Mouse (Mus musculus) adrenal gland, adult 8-10 months (tissue): ENCODE measurements around the gene Map4k5. TPM values are rescaled to one million over a fixed set of nuclear protein-coding genes. Genes with fewer than 3 reads are reported as not detected.

Experiments
- DNase-seq: peaks from one replicate; pipeline ENCODE4 v3.0.0; 2022
- total RNA-seq, 4 experiments: library from RNA; stranded (reverse); gene quantifications; 2 replicates each; pipeline ENCODE4 v1.2.4; 2022

The Map4k5 gene
- total RNA-seq, 4 experiments from 2014 or later, result 26.6 to 51.8 (median 37.2) TPM

- no peak for DNase-seq
Observed at GRCm38 (mm10) chr12:69783247-69784025, 109.6 kb downstream of the Map4k5 start.

GRCm38 (mm10) chr12:69781935-69782650 is 110.9 kb downstream of the Map4k5 start:
- DNase-seq, result peak; percentile 85

GRCm38 (mm10) chr12:69781480-69781879 is 111.5 kb downstream of the Map4k5 start:
- no peak for DNase-seq

- DNase-seq, result no peak
Observed at GRCm38 (mm10) chr12:69777957-69778356, 115.0 kb downstream of the Map4k5 start.

- no peak for DNase-seq
Observed at GRCm38 (mm10) chr12:69777341-69777730, 115.7 kb downstream of the Map4k5 start.

GRCm38 (mm10) chr12:69776607-69777340 is 116.2 kb downstream of the Map4k5 start:
- no peak for DNase-seq

GRCm38 (mm10) chr12:69768841-69769240 is 124.2 kb downstream of the Map4k5 start:
- no peak for DNase-seq

- no peak for DNase-seq
Observed at GRCm38 (mm10) chr12:69767476-69768258, 125.3 kb downstream of the Map4k5 start.

- peak; percentile 31 for DNase-seq
Observed at GRCm38 (mm10) chr12:69766185-69766904, 126.7 kb downstream of the Map4k5 start.

- no peak for DNase-seq
Observed at GRCm38 (mm10) chr12:69765543-69765942, 127.5 kb downstream of the Map4k5 start.

GRCm38 (mm10) chr12:69761603-69762002 is 131.4 kb downstream of the Map4k5 start:
- DNase-seq, result no peak

- no peak for DNase-seq
Observed at GRCm38 (mm10) chr12:69760743-69761406, 132.1 kb downstream of the Map4k5 start.

GRCm38 (mm10) chr12:69760014-69760413 is 133.0 kb downstream of the Map4k5 start:
- no peak for DNase-seq

- DNase-seq, result no peak
Observed at GRCm38 (mm10) chr12:69759267-69759885, 133.6 kb downstream of the Map4k5 start.

GRCm38 (mm10) chr12:69758221-69759185 is 134.5 kb downstream of the Map4k5 start:
- DNase-seq, result peak; percentile 20

GRCm38 (mm10) chr12:69757418-69758141 is 135.4 kb downstream of the Map4k5 start:
- peak; percentile 90 for DNase-seq

GRCm38 (mm10) chr12:69756015-69756414 is 137.0 kb downstream of the Map4k5 start:
- DNase-seq, result no peak

GRCm38 (mm10) chr12:69753936-69754335 is 139.1 kb downstream of the Map4k5 start:
- DNase-seq, result no peak
